Mouse (Mus musculus) small intestine, adult 2 months (tissue): ENCODE data around the gene Abhd14b.

Experiments
- CTCF ChIP-seq: fragments of 200-500 bp; IDR thresholded peaks from 2 replicates; pipeline ENCODE4 v1.5.1; 2012; ENCODE audit warnings: low read depth, mild to moderate bottlenecking, control low read depth, inconsistent platforms, low read length, moderate library complexity, mixed read lengths; ENCODE audit not compliant: insufficient replicate concordance, insufficient read length; ENCODE audit errors: extremely low read depth
- POLR2A ChIP-seq: fragments of 200-500 bp; IDR thresholded peaks from 2 replicates; pipeline ENCODE4 v1.6.1; 2012; ENCODE audit warnings: low read depth, mild to moderate bottlenecking, control low read depth, inconsistent platforms, low read length, moderate library complexity

GRCm38 (mm10) chr9:106456325-106457162 lies 9.3 kb downstream of the Abhd14b start:
- TF ChIP-seq POLR2A: no peak
- no peak for TF ChIP-seq CTCF
